Mouse (Mus musculus) embryonic fibroblast, embryonic 13.5 days (primary cell): ENCODE data around the gene Clec4d. TPM values are rescaled to one million over a fixed set of nuclear protein-coding genes. Genes with fewer than 3 reads are reported as not detected.
"Not testable (repeated sequence)": the region's sequence is repeated elsewhere in the genome, so short reads cannot be mapped to it uniquely, and the experiment has no call there.

Experiments
- H3K27ac ChIP-seq: 2 replicates; pipeline ENCODE4 v1.5.1; 2012; ENCODE audit warnings: low read length, control low read depth, inconsistent platforms; ENCODE audit not compliant: insufficient read depth
- H3K4me1 ChIP-seq: 2 replicates; pipeline ENCODE4 v1.6.1; 2011; ENCODE audit warnings: low read length; ENCODE audit not compliant: control insufficient read depth, insufficient read depth
- H3K4me3 ChIP-seq: 2 replicates; pipeline ENCODE4 v1.5.1; 2011; ENCODE audit warnings: mild to moderate bottlenecking, control low read depth, low read length; ENCODE audit not compliant: insufficient read depth
- CTCF ChIP-seq: IDR thresholded peaks from 2 replicates; pipeline ENCODE4 v1.5.1; 2011; ENCODE audit warnings: mild to moderate bottlenecking, control low read depth, low read length, moderate library complexity, borderline replicate concordance; ENCODE audit not compliant: insufficient read depth
- POLR2A ChIP-seq: IDR thresholded peaks from 2 replicates; pipeline ENCODE4 v1.6.1; 2011; ENCODE audit warnings: low read depth, mild to moderate bottlenecking, control low read depth, low read length, moderate library complexity
- polyA plus RNA-seq: library from polyadenylated mRNA; stranded (reverse); fragments of >200 nt; gene quantifications from 2 replicates; pipeline ENCODE4 v1.2.4, GENCODE M21; 2011; ENCODE audit warnings: low read depth; ENCODE audit not compliant: missing spikeins, insufficient read length

Gene Clec4d
- polyA plus RNA-seq: 0.73 and 3.4 TPM in 2 replicates

DNA sequence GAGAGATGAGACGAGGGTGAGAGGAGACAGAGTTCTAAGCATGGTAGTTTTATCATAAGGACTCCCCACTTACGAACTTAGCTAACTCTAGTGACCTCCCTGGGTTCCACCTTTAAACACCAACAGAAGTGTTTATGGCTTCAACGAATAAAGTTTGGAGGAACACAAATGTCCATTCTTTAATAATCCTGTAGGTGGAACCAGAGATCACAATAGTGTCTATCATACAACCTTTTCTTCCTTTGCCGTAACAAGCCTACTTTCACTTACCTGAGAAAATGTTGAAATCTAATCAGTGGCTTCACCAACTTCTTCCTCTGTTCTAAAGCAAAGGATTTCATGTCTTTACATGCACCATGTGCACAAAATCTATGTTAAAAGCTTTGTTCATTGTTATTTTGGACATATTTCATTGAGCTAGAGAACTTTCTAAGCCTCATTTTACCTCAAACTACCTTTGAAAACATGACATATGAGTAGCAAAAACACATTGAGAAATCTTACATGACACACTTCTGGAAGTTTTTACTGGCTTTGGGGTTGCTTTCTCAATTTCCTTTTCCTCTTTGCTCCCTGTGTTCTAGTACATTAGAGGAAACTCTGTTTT is at the start of gene Clec4d:
TSS of gene Clec4d (plus strand) at position 557 of the 607 bp plus-strand sequence.
- Histone ChIP-seq H3K27ac (no peak within 1 kb of the TSS), H3K4me3 (no peak within 1 kb of the TSS), H3K4me1 (no peaks in the 10 kb centered on the region)
- TF ChIP-seq POLR2A (no peak), CTCF (no peak)

DNA sequence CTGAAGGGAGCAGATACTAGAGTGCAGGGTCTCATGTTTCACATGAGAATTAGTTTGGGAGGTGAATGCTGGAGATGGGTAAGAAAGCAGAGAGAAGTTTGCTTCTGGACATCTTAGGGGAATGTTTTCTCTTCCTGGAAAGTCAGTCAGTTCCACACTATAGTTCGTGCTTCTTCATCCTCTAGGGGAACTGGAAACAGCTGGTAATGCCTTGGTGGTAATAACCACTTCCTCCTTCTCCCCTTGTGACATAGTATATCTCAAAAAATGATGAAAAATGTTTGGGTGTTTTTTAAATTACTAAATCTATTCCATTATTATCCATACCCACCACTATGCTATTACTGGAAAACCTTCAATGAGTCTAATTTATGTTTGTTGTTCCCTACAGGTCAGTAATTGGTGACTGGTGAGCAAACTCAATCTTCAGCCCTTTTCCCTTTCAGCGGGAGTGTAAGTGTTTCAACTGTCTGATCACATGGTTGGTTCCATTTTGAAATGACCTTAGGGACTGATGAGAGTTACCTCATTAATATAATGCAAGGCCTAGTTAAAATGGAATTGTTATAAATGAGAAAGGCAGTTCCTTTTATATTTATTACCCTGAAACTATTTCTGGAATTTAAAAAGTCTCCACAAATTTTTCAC is 34.3 kb upstream of the Clec4d start:
- Histone ChIP-seq H3K4me3 (no peak overlapping the region), H3K4me1 (no peaks in the 10 kb centered on the region), H3K27ac (no peak overlapping the region)
- TF ChIP-seq CTCF (no peak), POLR2A (no peak)

DNA sequence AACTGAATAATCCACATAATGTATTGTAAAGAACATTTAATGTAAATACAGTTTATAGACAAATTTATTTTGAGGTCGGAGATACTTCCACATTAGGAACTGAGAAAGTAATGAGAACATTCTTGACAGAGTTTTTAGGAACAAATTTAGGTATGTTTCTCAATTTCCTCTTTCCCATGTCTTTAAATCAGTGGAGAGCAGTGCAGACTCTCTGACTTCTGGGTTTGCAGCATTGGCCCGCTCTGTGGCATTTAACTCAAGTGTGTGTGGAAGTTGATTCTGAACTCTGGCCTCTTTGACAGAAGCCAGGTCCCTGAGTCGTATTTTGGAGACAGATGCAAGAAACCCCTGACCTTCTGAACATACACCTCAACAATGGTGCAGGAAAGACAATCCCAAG is 32.3 kb upstream of the Clec4d start, which contains the start of gene Clec4n:
TSS of gene Clec4n (plus strand) at position 200 of the 400 bp plus-strand sequence.
- Histone ChIP-seq H3K27ac (no peak within 1 kb of the TSS), H3K4me1 (no peaks in the 10 kb centered on the region), H3K4me3 (no peak within 1 kb of the TSS)
- TF ChIP-seq CTCF (no peak), POLR2A (no peak)

GRCm38 (mm10) chr6:123231149-123231548 is 30.8 kb upstream of the Clec4d start:
- Histone ChIP-seq H3K4me3 (no peak overlapping the region), H3K4me1 (no peaks in the 10 kb centered on the region), H3K27ac (no peak overlapping the region)
- TF ChIP-seq POLR2A (no peak), CTCF (no peak)

DNA sequence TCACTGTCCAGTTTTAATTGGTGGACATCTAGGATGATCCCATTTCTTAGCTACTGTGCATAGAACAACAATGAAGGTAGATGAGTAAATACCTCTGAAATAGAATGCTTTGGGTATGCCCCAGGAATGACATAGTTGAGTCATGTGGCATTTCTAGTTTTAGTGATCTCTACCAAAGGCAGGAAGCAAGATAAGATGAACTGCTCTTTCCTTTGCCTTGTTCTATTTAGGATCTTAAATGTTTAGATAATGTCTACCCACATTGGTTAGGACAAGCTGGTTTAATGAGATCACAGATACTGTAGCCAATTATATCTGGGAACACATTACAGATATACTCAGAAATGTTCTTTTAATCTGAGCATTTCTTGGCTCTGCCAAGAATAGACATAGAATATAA is 24.3 kb upstream of the Clec4d start:
- no peak overlapping the region for H3K27ac ChIP-seq
- H3K4me3 ChIP-seq: no peak overlapping the region
- H3K4me1 ChIP-seq: no peaks in the 10 kb centered on the region
- TF ChIP-seq CTCF: no peak
- no peak for TF ChIP-seq POLR2A

- Histone ChIP-seq H3K4me3 (no peak overlapping the region), H3K4me1 (no peaks in the 10 kb centered on the region), H3K27ac (no peak overlapping the region)
- TF ChIP-seq CTCF (no peak), POLR2A (no peak)
Observed at GRCm38 (mm10) chr6:123244201-123244600, 17.7 kb upstream of the Clec4d start.

- not testable (repeated sequence) for H3K4me1 ChIP-seq, H3K27ac ChIP-seq, H3K4me3 ChIP-seq
Observed at GRCm38 (mm10) chr6:123248862-123249261, 13.0 kb upstream of the Clec4d start.

DNA sequence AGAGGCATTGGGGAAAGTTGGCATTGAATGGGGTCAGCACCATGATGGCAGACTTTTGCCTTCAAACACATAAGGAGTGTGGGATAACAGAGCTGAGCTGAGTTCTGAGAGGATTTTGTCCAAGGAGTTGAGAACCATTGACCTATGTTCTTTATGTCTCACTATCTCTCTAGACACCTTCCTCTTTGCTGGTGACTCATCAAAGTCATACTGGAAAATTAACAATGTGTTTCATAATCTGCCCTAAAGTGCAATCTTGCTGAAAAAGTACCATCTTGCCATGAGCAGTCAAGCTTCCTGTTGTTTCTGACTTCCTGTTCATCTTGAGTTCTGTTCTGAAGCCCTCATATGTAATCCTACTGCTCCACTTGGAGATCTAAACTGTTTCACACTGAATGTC is 9.2 kb upstream of the Clec4d start:
- TF ChIP-seq CTCF (no peak), POLR2A (no peak)
- H3K27ac ChIP-seq: no peak overlapping the region
- no peaks in the 10 kb centered on the region for H3K4me1 ChIP-seq
- no peak overlapping the region for H3K4me3 ChIP-seq

- no peaks in the 10 kb centered on the region for H3K4me1 ChIP-seq
- no peak overlapping the region for H3K4me3 ChIP-seq
- no peak overlapping the region for H3K27ac ChIP-seq
- TF ChIP-seq CTCF (no peak), POLR2A (no peak)
Observed at GRCm38 (mm10) chr6:123258946-123259345, 3.0 kb upstream of the Clec4d start.

DNA sequence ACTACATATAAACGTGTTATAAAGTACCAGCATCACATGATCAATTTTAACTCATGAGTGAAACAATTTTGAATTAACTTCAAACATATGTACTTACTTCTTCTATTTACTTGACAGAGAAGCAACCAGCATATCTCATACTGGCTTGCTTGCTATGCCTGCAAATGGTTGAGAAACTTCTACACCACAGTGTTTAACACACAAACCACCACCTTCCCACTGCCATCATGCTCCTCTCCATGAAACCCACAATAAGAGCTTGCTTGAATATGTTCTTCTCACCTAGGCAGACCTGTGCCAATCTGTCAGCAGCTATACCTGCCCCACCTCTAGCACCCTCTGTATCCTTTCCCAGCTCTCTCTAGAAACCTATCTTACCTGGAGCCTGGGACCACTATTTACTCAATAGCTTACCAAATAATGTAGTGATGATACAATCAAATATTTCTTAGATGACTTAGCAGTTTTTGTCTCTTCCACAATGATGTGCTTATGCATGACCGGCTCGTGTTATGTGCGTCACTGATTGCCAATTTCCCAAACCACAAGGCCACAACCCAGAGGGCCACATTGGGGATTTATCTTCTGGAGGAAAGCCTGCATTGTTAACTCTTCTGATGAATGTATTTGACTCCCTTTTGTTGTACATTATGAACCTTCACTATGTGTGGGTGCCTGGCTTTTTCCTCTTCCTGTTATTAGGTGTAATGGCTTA is 1.9 kb upstream of the Clec4d start:
- Histone ChIP-seq H3K27ac (no peak overlapping the region), H3K4me1 (no peaks in the 10 kb centered on the region), H3K4me3 (no peak overlapping the region)
- TF ChIP-seq POLR2A (no peak), CTCF (no peak)
